Mouse (Mus musculus): ENCODE results near the gene Lrrc56.

DNA sequence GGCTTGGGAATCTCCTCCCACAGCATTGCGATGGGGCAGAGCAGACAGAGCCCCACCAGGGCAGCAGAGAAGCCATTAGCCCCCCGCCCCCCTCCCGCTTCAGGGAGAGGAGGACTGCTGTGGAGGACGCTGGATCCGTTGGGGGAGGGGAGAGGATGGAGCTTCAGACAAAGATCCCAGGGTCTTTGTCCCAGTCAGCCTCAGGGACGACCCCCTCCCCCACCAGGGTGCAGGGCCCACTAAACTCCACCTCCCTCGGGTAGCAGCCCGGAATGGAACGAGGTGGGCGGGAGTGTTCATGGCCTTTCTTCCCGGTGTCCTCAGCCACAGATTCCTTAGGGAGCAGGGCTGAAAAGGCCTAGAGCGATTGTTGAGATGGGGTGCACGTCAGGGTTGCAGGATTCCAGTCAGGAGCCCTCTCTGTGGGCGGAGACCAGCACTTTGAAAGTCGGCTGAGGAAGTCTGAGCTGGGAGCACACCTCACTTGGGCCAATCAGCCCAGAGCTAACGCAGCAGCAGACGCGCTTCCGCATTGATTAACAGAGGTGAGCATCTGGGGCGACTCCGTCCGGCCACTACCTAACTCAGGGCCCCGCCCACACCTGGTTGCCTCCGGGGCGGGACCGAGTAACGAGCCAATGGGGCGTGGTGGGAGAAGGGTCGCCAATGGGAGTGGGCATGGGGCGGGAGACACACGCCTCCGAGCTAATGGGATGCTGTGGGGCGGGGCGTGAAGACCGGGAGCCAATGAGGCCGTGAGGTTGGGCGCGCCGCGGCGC, 21.3 kb downstream of the Lrrc56 start, which contains the start of gene Rassf7:
- TF ChIP-seq CTCF (IDR thresholded peaks at IDR 0.05; ENCODE audit: extremely low read depth, insufficient read length, insufficient replicate concordance, low read depth, low read length) (no peak), POLR2A (IDR thresholded peaks at IDR 0.05; ENCODE audit: low read depth, low read length) (0 out of 2 replicates have a peak, but pooled peaks have one; percentile 41)

All from small intestine, adult 2 months (tissue).